Mouse (Mus musculus) ES-E14 (cell line): ENCODE results near the gene Sh3rf1. TPM values are rescaled to one million over a fixed set of nuclear protein-coding genes. Genes with fewer than 3 reads are reported as not detected.

Experiments
- DNase-seq: peaks from one replicate; pipeline ENCODE4 v3.0.0-alpha.2; 2013; ENCODE audit warnings: low read depth, low spot score
- H3K27ac ChIP-seq: 2 replicates; pipeline ENCODE4 v1.5.1; 2012; ENCODE audit warnings: low read depth, mild to moderate bottlenecking, low read length, moderate library complexity, mixed read lengths; ENCODE audit not compliant: poor library complexity, insufficient read depth, severe bottlenecking
- H3K36me3 ChIP-seq: 2 replicates; pipeline ENCODE4 v1.6.1; 2012; ENCODE audit warnings: mild to moderate bottlenecking, low read length, moderate library complexity, mixed read lengths; ENCODE audit not compliant: control insufficient read depth, poor library complexity, insufficient read depth, severe bottlenecking
- H3K4me1 ChIP-seq, 2 experiments: fragments of 150-350 bp in 1 of 2; sonication (generic) in 1 of 2; 2 replicates each; pipeline ENCODE4 v1.6.1; 2012; ENCODE audit warnings: low read length in 2 of 2, mild to moderate bottlenecking in 1 of 2, mixed read lengths in 1 of 2; ENCODE audit not compliant: control insufficient read depth in 2 of 2, insufficient read depth in 2 of 2, poor library complexity in 1 of 2
- H3K4me3 ChIP-seq, 2 experiments: fragments of 150-350 bp in 1 of 2; sonication (generic) in 1 of 2; 2 replicates each; pipeline ENCODE4 v1.5.1; 2012; ENCODE audit warnings: low read length in 2 of 2, low read depth in 1 of 2, mild to moderate bottlenecking in 1 of 2, mixed read lengths in 1 of 2; ENCODE audit not compliant: insufficient read depth in 1 of 2, poor library complexity in 1 of 2, severe bottlenecking in 1 of 2
- H3K9ac ChIP-seq: 2 replicates; pipeline ENCODE4 v1.6.1; 2012; ENCODE audit warnings: low read depth, mild to moderate bottlenecking, low read length, mixed read lengths; ENCODE audit not compliant: poor library complexity, insufficient read depth, severe bottlenecking
- H3K9me3 ChIP-seq: fragments of 150-350 bp; sonication (generic); 2 replicates; pipeline ENCODE4 v1.6.1; 2012; ENCODE audit warnings: low read depth, mild to moderate bottlenecking, low read length; ENCODE audit not compliant: control insufficient read depth, insufficient read depth
- CHD2 ChIP-seq: IDR thresholded peaks from 2 replicates; pipeline ENCODE4 v1.6.1; 2014; ENCODE audit warnings: mild to moderate bottlenecking, low read depth, low read length, inconsistent platforms
- HCFC1 ChIP-seq: IDR thresholded peaks from 2 replicates; pipeline ENCODE4 v1.6.1; 2012; ENCODE audit warnings: low read length, inconsistent platforms, borderline replicate concordance; ENCODE audit not compliant: insufficient read depth
- MAFK ChIP-seq: IDR thresholded peaks from 2 replicates; pipeline ENCODE4 v1.6.1; 2014; ENCODE audit warnings: mild to moderate bottlenecking, low read depth, low read length, inconsistent platforms; ENCODE audit not compliant: insufficient read depth
- ZC3H11A ChIP-seq: IDR thresholded peaks from 2 replicates; pipeline ENCODE4 v1.6.1; 2012; ENCODE audit warnings: low read depth, mild to moderate bottlenecking, inconsistent platforms, low read length, borderline replicate concordance
- ZNF384 ChIP-seq: IDR thresholded peaks from 2 replicates; pipeline ENCODE4 v1.6.1; 2012; ENCODE audit warnings: low read depth, low read length, inconsistent platforms
- in situ Hi-C, 2 experiments: fragments of 600-800 bp; cut with MboI; formaldehyde crosslinking; loops; one replicate each; pipeline ENCODE4 v1.15.1; 2025; ENCODE audit warnings: low sequenced_read_pairs in 2 of 2, inconsistent platforms in 1 of 2; ENCODE audit not compliant: unreplicated experiment in 2 of 2
- total RNA-seq: library from RNA; depleted of rRNA; stranded (reverse); fragments of 300-350 nt; gene quantifications from 2 replicates; pipeline ENCODE4 v1.2.3, GENCODE M21; 2012

Gene Sh3rf1
- total RNA-seq, 1 experiment = 6.0 TPM

- no peak for DNase-seq
- H3K27ac ChIP-seq = no peak overlapping the region
Observed at GRCm38 (mm10) chr8:61390307-61391057, 166.8 kb downstream of the Sh3rf1 start.

GRCm38 (mm10) chr8:61391058-61391434 lies 167.4 kb downstream of the Sh3rf1 start:
- H3K9ac ChIP-seq = no peak overlapping the region
- TF ChIP-seq ZNF384 (no peak), HCFC1 (no peak), ZC3H11A (no peak), MAFK (no peak), CHD2 (no peak)
- H3K4me3 ChIP-seq = peak overlapping the region; percentile 31 to 54; a peak in 1 of 4 replicates
- no peak overlapping the region for H3K27ac ChIP-seq
- no peaks in the 10 kb centered on the region for H3K4me1 ChIP-seq
- H3K9me3 ChIP-seq = no peaks in the 10 kb centered on the region
- in situ Hi-C loops = no loop called here
- DNase-seq = no peak
- H3K36me3 ChIP-seq = no peaks in the 10 kb centered on the region

More at GRCm38 (mm10) chr8:61390307-61391057, 166.8 kb downstream of the Sh3rf1 start:
- Histone ChIP-seq H3K9me3 (no peaks in the 10 kb centered on the region), H3K4me3 (peak overlapping the region; percentile 31 to 54; a peak in 1 of 4 replicates), H3K36me3 (no peaks in the 10 kb centered on the region), H3K9ac (no peak overlapping the region), H3K4me1 (no peaks in the 10 kb centered on the region)
- in situ Hi-C loops = no loop called here
- TF ChIP-seq ZNF384 = no peak
- no peak for TF ChIP-seq HCFC1
- TF ChIP-seq ZC3H11A = no peak
- no peak for TF ChIP-seq MAFK
- no peak for TF ChIP-seq CHD2

- TF ChIP-seq MAFK (no peak), ZNF384 (no peak), ZC3H11A (no peak), HCFC1 (no peak), CHD2 (no peak)
Observed at GRCm38 (mm10) chr8:61397139-61397538, 173.5 kb downstream of the Sh3rf1 start.

DNA sequence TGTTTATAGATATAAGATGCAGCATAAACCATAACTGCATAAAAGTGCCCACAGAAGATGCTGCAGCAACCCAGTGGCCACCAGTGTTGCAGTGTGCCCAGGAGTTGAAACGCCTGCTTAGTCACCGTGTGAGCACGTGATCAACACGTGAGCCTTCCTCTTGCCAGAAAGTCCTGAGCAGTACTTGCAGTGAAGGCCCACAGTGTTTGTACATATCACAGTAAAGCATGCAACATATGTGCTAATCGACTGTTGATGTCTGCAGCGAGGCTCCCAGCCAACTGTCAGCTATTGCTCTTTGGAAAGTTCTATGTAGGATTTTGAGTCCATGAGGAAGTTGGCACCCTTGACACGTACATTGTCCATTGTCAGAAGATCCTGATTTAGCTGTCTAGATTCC lies 174.1 kb downstream of the Sh3rf1 start:
- no peak overlapping the region for H3K9ac ChIP-seq
- H3K27ac ChIP-seq = no peak overlapping the region
- no peak for TF ChIP-seq MAFK
- no peak for TF ChIP-seq ZNF384
- no peak for TF ChIP-seq HCFC1
- no peak for TF ChIP-seq CHD2
- no peak for TF ChIP-seq ZC3H11A
- DNase-seq = no peak
- in situ Hi-C loops = no loop called here
- no peak overlapping the region for H3K4me3 ChIP-seq
- H3K9me3 ChIP-seq = no peaks in the 10 kb centered on the region
- H3K36me3 ChIP-seq = no peaks in the 10 kb centered on the region
- peaks cover 0 to 1% of the 10 kb centered on the region in 2 experiments; a peak in 1 of 4 replicates for H3K4me1 ChIP-seq

More at GRCm38 (mm10) chr8:61397139-61397538, 173.5 kb downstream of the Sh3rf1 start:
- in situ Hi-C loops = no loop called here
- Histone ChIP-seq H3K27ac (no peak overlapping the region), H3K9ac (no peak overlapping the region), H3K9me3 (no peaks in the 10 kb centered on the region), H3K4me3 (no peak overlapping the region), H3K4me1 (no peaks in the 10 kb centered on the region), H3K36me3 (no peaks in the 10 kb centered on the region)
- no peak for DNase-seq

DNA sequence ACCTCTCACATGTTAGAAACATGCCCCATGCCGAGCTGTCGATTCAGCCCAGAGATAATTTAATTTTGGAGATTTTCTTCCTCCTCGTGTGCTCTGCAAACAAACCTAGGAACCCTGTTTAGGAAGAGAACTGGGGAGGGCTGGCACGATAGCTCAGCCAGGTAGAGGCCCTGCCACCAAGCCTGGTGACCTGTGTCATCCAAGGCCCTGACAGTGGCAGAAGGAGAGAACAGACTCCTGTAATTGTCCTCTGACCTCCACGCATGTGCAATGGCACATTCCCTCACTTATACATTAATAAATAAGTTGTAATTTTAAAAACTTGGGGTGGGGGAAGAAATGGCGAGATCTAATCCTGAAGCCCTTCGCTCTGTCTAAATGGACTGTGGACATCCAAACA lies 179.2 kb downstream of the Sh3rf1 start:
- H3K27ac ChIP-seq = no peak overlapping the region
- in situ Hi-C loops = no loop called here
- H3K9me3 ChIP-seq = no peaks in the 10 kb centered on the region
- no peak for DNase-seq
- H3K4me1 ChIP-seq = peaks cover 0 to 5% of the 10 kb centered on the region in 2 experiments; a peak in 2 of 4 replicates
- H3K9ac ChIP-seq = no peak overlapping the region
- no peak overlapping the region for H3K4me3 ChIP-seq
- H3K36me3 ChIP-seq = no peaks in the 10 kb centered on the region
- no peak for TF ChIP-seq ZNF384
- no peak for TF ChIP-seq MAFK
- TF ChIP-seq HCFC1 = no peak
- no peak for TF ChIP-seq ZC3H11A
- TF ChIP-seq CHD2 = no peak
